Mouse (Mus musculus) forebrain, embryonic 15.5 days (tissue): ENCODE results near the gene Rsbn1l. TPM values are rescaled to one million over a fixed set of nuclear protein-coding genes. Genes with fewer than 3 reads are reported as not detected.

Experiments
- ATAC-seq: fragments of 200-750 bp; cut with Nextera tagmentation; replicated peaks from 2 replicates; pipeline ENCODE4 v1.8.0; 2017; ENCODE audit warnings: mild to moderate bottlenecking, moderate TSS enrichment, moderate library complexity
- H3K27ac ChIP-seq: fragments of 300-500 bp; sonication (generic); replicated peaks from 2 replicates; pipeline ENCODE4 v1.5.1; 2015; ENCODE audit warnings: mild to moderate bottlenecking, inconsistent platforms
- H3K27me3 ChIP-seq: fragments of 300-500 bp; sonication (generic); 2 replicates; pipeline ENCODE4 v1.6.1; 2015; ENCODE audit warnings: inconsistent platforms
- H3K36me3 ChIP-seq: fragments of 300-500 bp; sonication (generic); 2 replicates; pipeline ENCODE4 v1.6.1; 2015; ENCODE audit warnings: mild to moderate bottlenecking, inconsistent platforms
- H3K4me1 ChIP-seq: fragments of 300-500 bp; sonication (generic); 2 replicates; pipeline ENCODE4 v1.6.1; 2015; ENCODE audit warnings: inconsistent platforms
- H3K4me2 ChIP-seq: fragments of 300-500 bp; sonication (generic); replicated peaks from 2 replicates; pipeline ENCODE4 v1.6.1; 2015; ENCODE audit warnings: mild to moderate bottlenecking, inconsistent platforms
- H3K4me3 ChIP-seq: fragments of 300-500 bp; sonication (generic); 2 replicates; pipeline ENCODE4 v1.5.1; 2015; ENCODE audit warnings: mild to moderate bottlenecking, inconsistent platforms
- H3K9ac ChIP-seq: fragments of 300-500 bp; sonication (generic); replicated peaks from 2 replicates; pipeline ENCODE4 v1.6.1; 2015; ENCODE audit warnings: mild to moderate bottlenecking, inconsistent platforms
- H3K9me3 ChIP-seq: fragments of 300-500 bp; sonication (generic); 2 replicates; pipeline ENCODE4 v1.6.1; 2016; ENCODE audit warnings: inconsistent platforms
- WGBS: fragments of 180-500 bp; shearing (Covaris S2); methylation state at CpG from one replicate; pipeline ENCODE4 v1.1.7; 2015; ENCODE audit warnings: mixed read lengths; 5-methylcytosine and 5-hydroxymethylcytosine counted together
- polyA plus RNA-seq: library from polyadenylated mRNA; unstranded; fragments of >200 nt; fragmentation: Nextera tagmentation; extraction: Ambion mirVana; gene quantifications from 2 replicates; pipeline ENCODE4 v1.2.1, GENCODE M21; 2015

Gene Rsbn1l
- 5.5 and 5.9 TPM in 2 replicates for polyA plus RNA-seq

- Histone ChIP-seq H3K36me3 (no peaks in the 10 kb centered on the region), H3K4me1 (peaks cover 7% of the 10 kb centered on the region), H3K4me2 (no peak within 1 kb of the TSS), H3K4me3 (no peak within 1 kb of the TSS), H3K27ac (no peak within 1 kb of the TSS), H3K9ac (no peak within 1 kb of the TSS), H3K27me3 (no peaks in the 10 kb centered on the region), H3K9me3 (peaks cover 6% of the 10 kb centered on the region; the same call in 1 of the 2 replicates)
- no peak for ATAC-seq
- WGBS = 93% methylated on average over 3 of the region's 3 CpGs
Observed at GRCm38 (mm10) chr5:20956298-20956697, at the start of gene Rsbn1l. Gene Rsbn1l, minus strand, starts transcription at chr5:20956398.

DNA sequence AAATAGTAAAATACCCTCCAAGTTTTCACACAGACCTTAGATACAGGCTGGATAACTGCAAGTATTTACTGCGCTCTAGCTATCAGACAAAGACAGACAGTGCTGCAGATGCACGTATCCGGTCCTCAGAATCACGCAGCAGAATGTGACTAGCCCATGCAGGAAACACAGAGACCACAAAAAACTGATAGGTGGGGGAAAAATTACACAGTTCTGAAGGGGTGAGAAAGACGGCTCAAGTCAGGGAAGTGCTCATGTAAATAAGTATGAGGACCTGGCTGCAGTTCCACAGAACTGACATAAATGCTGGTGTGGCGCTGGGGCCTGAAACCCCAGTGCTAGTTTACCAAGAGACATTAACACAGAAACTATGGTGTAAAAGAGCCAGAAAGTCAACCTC lies 46.5 kb upstream of the Rsbn1l start:
- Histone ChIP-seq H3K36me3 (peaks cover 75% of the 10 kb centered on the region), H3K4me3 (no peak overlapping the region)
- 94% methylated on average over 6 of the region's 6 CpGs for WGBS

DNA sequence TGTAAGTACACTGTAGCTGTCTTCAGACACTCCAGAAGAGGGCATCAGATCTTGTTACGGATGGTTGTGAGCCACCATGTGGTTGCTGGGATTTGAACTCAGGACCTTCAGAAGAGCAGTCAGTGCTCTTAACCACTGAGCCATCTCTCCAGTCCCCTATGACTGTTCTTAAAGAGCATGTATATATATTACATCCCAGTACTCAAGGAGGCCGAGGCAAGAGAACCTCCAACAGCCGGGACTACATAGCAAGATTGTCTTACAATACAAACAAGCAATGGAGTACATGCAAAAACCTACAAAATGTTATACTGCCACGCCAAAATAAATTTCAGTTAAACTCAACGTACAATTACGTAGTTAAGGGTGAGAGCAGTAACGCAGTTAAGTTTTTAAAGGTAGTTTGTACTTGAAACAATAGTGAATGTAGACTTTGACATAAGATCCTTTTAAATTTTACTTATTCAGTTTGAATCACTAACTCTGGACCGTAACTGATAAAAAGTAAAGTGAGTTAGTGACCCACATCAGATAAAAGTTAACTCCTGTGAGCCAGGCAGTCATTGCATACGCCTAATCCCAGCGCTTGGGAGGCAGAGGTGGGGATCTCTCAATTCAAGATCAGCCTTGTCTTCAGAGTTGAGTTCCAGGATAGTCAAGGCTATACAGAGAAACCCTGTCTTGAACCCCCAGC lies 45.6 kb upstream of the Rsbn1l start:
- ATAC-seq = no peak
- Histone ChIP-seq H3K9me3 (no peaks in the 10 kb centered on the region; the same call in 1 of the 2 replicates), H3K27ac (no peak overlapping the region), H3K36me3 (peaks cover 77% of the 10 kb centered on the region), H3K4me3 (no peak overlapping the region), H3K4me1 (no peaks in the 10 kb centered on the region), H3K4me2 (no peak overlapping the region), H3K9ac (no peak overlapping the region), H3K27me3 (no peaks in the 10 kb centered on the region)
- WGBS = 97% methylated on average over 10 of the region's 10 CpGs

More for the DNA sequence above, 46.5 kb upstream of the Rsbn1l start:
- Histone ChIP-seq H3K4me2 (no peak overlapping the region), H3K9ac (no peak overlapping the region), H3K27ac (no peak overlapping the region), H3K4me1 (no peaks in the 10 kb centered on the region), H3K27me3 (no peaks in the 10 kb centered on the region), H3K9me3 (no peaks in the 10 kb centered on the region; the same call in 1 of the 2 replicates)
- no peak for ATAC-seq

GRCm38 (mm10) chr5:20998427-20998826 lies 42.2 kb upstream of the Rsbn1l start:
- H3K9ac ChIP-seq = no peak overlapping the region
- no peaks in the 10 kb centered on the region for H3K4me1 ChIP-seq
- ATAC-seq = no peak
- no peaks in the 10 kb centered on the region for H3K27me3 ChIP-seq
- no peaks in the 10 kb centered on the region; the same call in 1 of the 2 replicates for H3K9me3 ChIP-seq
- no peak overlapping the region for H3K4me2 ChIP-seq
- 96% methylated on average over 6 of the region's 6 CpGs for WGBS
- H3K27ac ChIP-seq = no peak overlapping the region
- H3K4me3 ChIP-seq = no peak overlapping the region
- peaks cover 89% of the 10 kb centered on the region for H3K36me3 ChIP-seq

DNA sequence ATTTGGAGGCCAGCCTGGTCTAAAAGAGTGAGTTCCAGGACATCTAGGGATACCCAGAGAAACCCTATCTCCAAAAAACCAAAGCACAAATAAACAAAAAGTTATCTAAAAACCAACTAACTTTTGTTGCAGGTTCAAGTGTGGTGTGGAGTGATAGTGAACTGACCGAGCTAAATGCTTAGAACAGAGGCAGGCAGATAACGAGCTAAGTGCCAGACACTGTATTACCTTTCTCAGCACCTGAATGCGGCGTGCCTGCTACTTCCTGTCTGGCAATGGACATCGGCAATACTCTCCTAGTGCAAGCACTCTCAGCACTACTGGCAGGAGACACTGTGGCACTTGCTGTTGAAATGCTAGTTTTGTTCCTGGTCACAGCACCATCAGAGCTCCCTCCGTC lies 41.4 kb upstream of the Rsbn1l start:
- WGBS = 91% methylated on average over 6 of the region's 6 CpGs
- Histone ChIP-seq H3K4me1 (no peaks in the 10 kb centered on the region), H3K9me3 (no peaks in the 10 kb centered on the region; the same call in 1 of the 2 replicates), H3K36me3 (peaks cover 81% of the 10 kb centered on the region), H3K4me3 (no peak overlapping the region), H3K4me2 (no peak overlapping the region), H3K9ac (no peak overlapping the region), H3K27ac (no peak overlapping the region), H3K27me3 (no peaks in the 10 kb centered on the region)
- no peak for ATAC-seq

- no peaks in the 10 kb centered on the region for H3K27me3 ChIP-seq
- H3K36me3 ChIP-seq = peaks cover 63% of the 10 kb centered on the region
- ATAC-seq = no peak
- H3K4me1 ChIP-seq = no peaks in the 10 kb centered on the region
- H3K9ac ChIP-seq = no peak overlapping the region
- no peak overlapping the region for H3K27ac ChIP-seq
- no peaks in the 10 kb centered on the region for H3K9me3 ChIP-seq
- no peak overlapping the region for H3K4me3 ChIP-seq
- 94% methylated on average over 8 of the region's 8 CpGs for WGBS
- no peak overlapping the region for H3K4me2 ChIP-seq
Observed at GRCm38 (mm10) chr5:20990062-20990809, 34.0 kb upstream of the Rsbn1l start.

GRCm38 (mm10) chr5:20986271-20986670 lies 30.1 kb upstream of the Rsbn1l start:
- Histone ChIP-seq H3K4me1 (no peaks in the 10 kb centered on the region), H3K36me3 (peaks cover 45% of the 10 kb centered on the region), H3K9ac (no peak overlapping the region), H3K9me3 (no peaks in the 10 kb centered on the region), H3K4me3 (no peak overlapping the region), H3K27me3 (no peaks in the 10 kb centered on the region), H3K27ac (no peak overlapping the region), H3K4me2 (no peak overlapping the region)
- 97% methylated on average over 8 of the region's 8 CpGs for WGBS
- ATAC-seq = no peak

- Histone ChIP-seq H3K4me2 (no peak overlapping the region), H3K9ac (no peak overlapping the region), H3K9me3 (no peaks in the 10 kb centered on the region), H3K4me3 (no peak overlapping the region), H3K36me3 (peaks cover 22% of the 10 kb centered on the region), H3K4me1 (no peaks in the 10 kb centered on the region), H3K27me3 (no peaks in the 10 kb centered on the region), H3K27ac (no peak overlapping the region)
- no peak for ATAC-seq
Observed at GRCm38 (mm10) chr5:20983505-20983904, 27.3 kb upstream of the Rsbn1l start.

GRCm38 (mm10) chr5:20974690-20975089 lies 18.5 kb upstream of the Rsbn1l start:
- H3K4me3 ChIP-seq = no peak overlapping the region
- H3K4me2 ChIP-seq = no peak overlapping the region
- 85% methylated on average over 4 of the region's 4 CpGs for WGBS
- H3K9me3 ChIP-seq = no peaks in the 10 kb centered on the region
- H3K27me3 ChIP-seq = no peaks in the 10 kb centered on the region
- no peaks in the 10 kb centered on the region for H3K36me3 ChIP-seq
- no peak overlapping the region for H3K27ac ChIP-seq
- H3K4me1 ChIP-seq = no peaks in the 10 kb centered on the region
- H3K9ac ChIP-seq = no peak overlapping the region
- ATAC-seq = no peak

GRCm38 (mm10) chr5:20973999-20974398 lies 17.8 kb upstream of the Rsbn1l start:
- H3K9me3 ChIP-seq = no peaks in the 10 kb centered on the region
- ATAC-seq = no peak
- H3K27ac ChIP-seq = no peak overlapping the region
- 31% methylated on average over 7 of the region's 7 CpGs for WGBS
- no peaks in the 10 kb centered on the region for H3K27me3 ChIP-seq
- no peaks in the 10 kb centered on the region for H3K4me1 ChIP-seq
- no peak overlapping the region for H3K4me2 ChIP-seq
- no peak overlapping the region for H3K4me3 ChIP-seq
- no peaks in the 10 kb centered on the region for H3K36me3 ChIP-seq
- no peak overlapping the region for H3K9ac ChIP-seq

DNA sequence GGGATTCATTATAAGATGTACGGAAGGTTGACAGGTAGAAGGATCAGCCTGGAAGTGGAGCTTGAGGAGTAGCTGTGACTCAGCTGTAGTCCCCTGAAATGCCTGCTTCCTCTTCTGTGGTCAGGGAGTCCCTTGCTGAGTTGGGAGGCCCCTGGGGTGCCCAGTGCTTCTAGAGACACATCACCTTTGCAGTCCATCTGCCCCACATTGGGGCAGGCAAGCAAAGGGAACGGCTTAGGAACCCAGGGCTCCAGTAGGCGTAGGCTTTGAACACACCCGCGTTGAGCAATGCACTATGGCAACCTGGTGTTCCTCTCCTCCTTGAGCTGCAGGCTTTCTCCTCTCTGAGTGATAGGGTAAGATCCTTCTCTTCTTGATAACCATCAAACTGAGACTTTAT lies 16.9 kb upstream of the Rsbn1l start:
- Histone ChIP-seq H3K4me3 (no peak overlapping the region), H3K9ac (no peak overlapping the region), H3K4me2 (no peak overlapping the region), H3K27me3 (no peaks in the 10 kb centered on the region), H3K4me1 (0 out of 2 replicates have a peak, but pooled peaks cover under 1% of the 10 kb centered on the region), H3K27ac (no peak overlapping the region), H3K36me3 (no peaks in the 10 kb centered on the region), H3K9me3 (no peaks in the 10 kb centered on the region)
- ATAC-seq = no peak
- WGBS = 70% methylated on average over 5 of the region's 5 CpGs

DNA sequence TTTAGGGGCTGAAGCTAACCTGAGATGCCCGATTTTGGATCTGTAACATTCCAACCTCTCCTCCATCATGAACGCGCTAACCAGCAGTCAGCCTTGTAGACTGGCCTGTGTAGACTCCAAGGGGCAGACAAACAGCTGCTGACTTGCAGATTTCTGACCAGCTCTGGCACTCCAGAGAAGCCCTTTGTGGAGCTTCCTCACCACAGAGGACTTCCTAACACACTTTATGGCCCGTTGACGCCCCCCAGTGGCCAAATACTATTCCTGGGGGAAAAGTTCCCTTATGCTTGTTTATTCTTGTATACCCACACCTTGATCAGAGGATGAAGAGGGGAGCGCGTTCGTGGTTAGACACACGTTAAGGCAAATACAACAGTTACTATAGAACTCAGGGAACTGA lies 12.8 kb upstream of the Rsbn1l start:
- no peak overlapping the region for H3K4me2 ChIP-seq
- H3K27me3 ChIP-seq = no peaks in the 10 kb centered on the region
- no peak overlapping the region for H3K9ac ChIP-seq
- H3K4me1 ChIP-seq = 0 out of 2 replicates have a peak, but pooled peaks cover 5% of the 10 kb centered on the region
- 75% methylated on average over 9 of the region's 9 CpGs for WGBS
- ATAC-seq = no peak
- H3K9me3 ChIP-seq = no peaks in the 10 kb centered on the region
- H3K27ac ChIP-seq = no peak overlapping the region
- H3K4me3 ChIP-seq = no peak overlapping the region
- H3K36me3 ChIP-seq = no peaks in the 10 kb centered on the region
